Mouse (Mus musculus) ES-E14 (cell line): ENCODE data around the gene Mllt3. TPM values are rescaled to one million over a fixed set of nuclear protein-coding genes. Genes with fewer than 3 reads are reported as not detected.

ENCODE experiments used
- DNase-seq: peaks from one replicate; pipeline ENCODE4 v3.0.0-alpha.2; 2013; ENCODE audit warnings: low read depth, low spot score
- H3K27ac ChIP-seq: 2 replicates; pipeline ENCODE4 v1.5.1; 2012; ENCODE audit warnings: low read depth, mild to moderate bottlenecking, low read length, moderate library complexity, mixed read lengths; ENCODE audit not compliant: poor library complexity, insufficient read depth, severe bottlenecking
- H3K36me3 ChIP-seq: 2 replicates; pipeline ENCODE4 v1.6.1; 2012; ENCODE audit warnings: mild to moderate bottlenecking, low read length, moderate library complexity, mixed read lengths; ENCODE audit not compliant: control insufficient read depth, poor library complexity, insufficient read depth, severe bottlenecking
- H3K4me1 ChIP-seq, 2 experiments: fragments of 150-350 bp in 1 of 2; sonication (generic) in 1 of 2; 2 replicates each; pipeline ENCODE4 v1.6.1; 2012; ENCODE audit warnings: low read length in 2 of 2, mild to moderate bottlenecking in 1 of 2, mixed read lengths in 1 of 2; ENCODE audit not compliant: control insufficient read depth in 2 of 2, insufficient read depth in 2 of 2, poor library complexity in 1 of 2
- H3K4me3 ChIP-seq, 2 experiments: fragments of 150-350 bp in 1 of 2; sonication (generic) in 1 of 2; 2 replicates each; pipeline ENCODE4 v1.5.1; 2012; ENCODE audit warnings: low read length in 2 of 2, low read depth in 1 of 2, mild to moderate bottlenecking in 1 of 2, mixed read lengths in 1 of 2; ENCODE audit not compliant: insufficient read depth in 1 of 2, poor library complexity in 1 of 2, severe bottlenecking in 1 of 2
- H3K9ac ChIP-seq: 2 replicates; pipeline ENCODE4 v1.6.1; 2012; ENCODE audit warnings: low read depth, mild to moderate bottlenecking, low read length, mixed read lengths; ENCODE audit not compliant: poor library complexity, insufficient read depth, severe bottlenecking
- H3K9me3 ChIP-seq: fragments of 150-350 bp; sonication (generic); 2 replicates; pipeline ENCODE4 v1.6.1; 2012; ENCODE audit warnings: low read depth, mild to moderate bottlenecking, low read length; ENCODE audit not compliant: control insufficient read depth, insufficient read depth
- CHD2 ChIP-seq: IDR thresholded peaks from 2 replicates; pipeline ENCODE4 v1.6.1; 2014; ENCODE audit warnings: mild to moderate bottlenecking, low read depth, low read length, inconsistent platforms
- HCFC1 ChIP-seq: IDR thresholded peaks from 2 replicates; pipeline ENCODE4 v1.6.1; 2012; ENCODE audit warnings: low read length, inconsistent platforms, borderline replicate concordance; ENCODE audit not compliant: insufficient read depth
- MAFK ChIP-seq: IDR thresholded peaks from 2 replicates; pipeline ENCODE4 v1.6.1; 2014; ENCODE audit warnings: mild to moderate bottlenecking, low read depth, low read length, inconsistent platforms; ENCODE audit not compliant: insufficient read depth
- ZC3H11A ChIP-seq: IDR thresholded peaks from 2 replicates; pipeline ENCODE4 v1.6.1; 2012; ENCODE audit warnings: low read depth, mild to moderate bottlenecking, inconsistent platforms, low read length, borderline replicate concordance
- ZNF384 ChIP-seq: IDR thresholded peaks from 2 replicates; pipeline ENCODE4 v1.6.1; 2012; ENCODE audit warnings: low read depth, low read length, inconsistent platforms
- in situ Hi-C, 2 experiments: fragments of 600-800 bp; cut with MboI; formaldehyde crosslinking; loops; one replicate each; pipeline ENCODE4 v1.15.1; 2025; ENCODE audit warnings: low sequenced_read_pairs in 2 of 2, inconsistent platforms in 1 of 2; ENCODE audit not compliant: unreplicated experiment in 2 of 2
- total RNA-seq: library from RNA; depleted of rRNA; stranded (reverse); fragments of 300-350 nt; gene quantifications from 2 replicates; pipeline ENCODE4 v1.2.3, GENCODE M21; 2012

Gene Mllt3
- total RNA-seq, 1 experiment: 11.1 TPM

- Histone ChIP-seq H3K27ac (no peak overlapping the region), H3K9ac (no peak overlapping the region), H3K4me3 (no peak overlapping the region), H3K9me3 (no peaks in the 10 kb centered on the region), H3K4me1 (no peaks in the 10 kb centered on the region), H3K36me3 (no peaks in the 10 kb centered on the region)
- no peak for DNase-seq
- no peak for TF ChIP-seq HCFC1
- no peak for TF ChIP-seq ZNF384
- TF ChIP-seq CHD2: no peak
- TF ChIP-seq ZC3H11A: no peak
- TF ChIP-seq MAFK: no peak
- in situ Hi-C loops: no loop called here
These were observed 104.5 kb downstream of the Mllt3 start for GRCm38 (mm10) chr4:87928603-87929199.

DNA sequence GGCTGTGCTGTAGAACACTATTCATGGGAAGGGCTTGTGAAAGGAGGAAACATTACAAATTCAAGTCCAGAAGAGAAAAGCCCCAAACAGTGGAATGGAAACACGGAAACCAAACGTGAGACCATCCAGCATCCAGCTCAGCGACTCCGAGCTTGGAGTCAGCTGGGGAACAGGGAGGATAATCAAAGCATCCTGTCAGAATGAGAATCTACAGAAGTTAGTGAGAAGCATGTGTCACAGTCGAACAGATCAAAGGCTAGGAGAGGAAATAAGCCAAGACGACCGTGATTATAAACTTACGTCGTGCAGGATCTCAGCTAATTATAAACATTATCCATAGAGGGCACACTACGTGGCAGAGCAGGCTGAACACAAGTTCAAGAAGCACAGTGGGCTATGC lies 105.8 kb downstream of the Mllt3 start:
- Histone ChIP-seq H3K4me1 (no peaks in the 10 kb centered on the region), H3K27ac (no peak overlapping the region), H3K9ac (no peak overlapping the region), H3K36me3 (no peaks in the 10 kb centered on the region), H3K9me3 (no peaks in the 10 kb centered on the region), H3K4me3 (no peak overlapping the region)
- in situ Hi-C loops: no loop called here
- no peak for DNase-seq
- TF ChIP-seq CHD2 (no peak), MAFK (no peak), ZC3H11A (no peak), HCFC1 (no peak), ZNF384 (no peak)

DNA sequence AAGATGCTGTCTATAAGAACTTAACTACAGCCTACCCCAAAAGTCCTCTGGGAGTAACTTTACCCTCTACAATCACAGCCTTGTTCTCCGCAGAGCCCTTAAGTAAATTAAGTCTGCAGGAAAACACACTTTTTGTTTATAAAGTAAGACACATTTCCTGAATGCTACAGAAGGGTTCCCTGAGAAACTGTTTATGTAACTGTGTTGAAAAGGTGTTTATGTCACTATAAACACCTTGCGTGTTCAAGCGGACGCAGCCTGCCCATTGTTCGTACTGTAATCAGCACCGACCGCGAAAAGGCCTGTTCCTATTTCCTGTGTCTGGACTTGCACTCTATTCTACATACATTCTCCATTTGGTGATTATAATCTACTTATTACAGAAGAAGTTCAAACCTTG lies 112.5 kb downstream of the Mllt3 start:
- Histone ChIP-seq H3K27ac (no peak overlapping the region), H3K9ac (no peak overlapping the region), H3K4me3 (no peak overlapping the region), H3K36me3 (no peaks in the 10 kb centered on the region), H3K4me1 (no peaks in the 10 kb centered on the region), H3K9me3 (no peaks in the 10 kb centered on the region)
- TF ChIP-seq HCFC1 (no peak), ZC3H11A (no peak), CHD2 (no peak), ZNF384 (no peak), MAFK (no peak)
- no peak for DNase-seq
- in situ Hi-C loops: no loop called here

DNA sequence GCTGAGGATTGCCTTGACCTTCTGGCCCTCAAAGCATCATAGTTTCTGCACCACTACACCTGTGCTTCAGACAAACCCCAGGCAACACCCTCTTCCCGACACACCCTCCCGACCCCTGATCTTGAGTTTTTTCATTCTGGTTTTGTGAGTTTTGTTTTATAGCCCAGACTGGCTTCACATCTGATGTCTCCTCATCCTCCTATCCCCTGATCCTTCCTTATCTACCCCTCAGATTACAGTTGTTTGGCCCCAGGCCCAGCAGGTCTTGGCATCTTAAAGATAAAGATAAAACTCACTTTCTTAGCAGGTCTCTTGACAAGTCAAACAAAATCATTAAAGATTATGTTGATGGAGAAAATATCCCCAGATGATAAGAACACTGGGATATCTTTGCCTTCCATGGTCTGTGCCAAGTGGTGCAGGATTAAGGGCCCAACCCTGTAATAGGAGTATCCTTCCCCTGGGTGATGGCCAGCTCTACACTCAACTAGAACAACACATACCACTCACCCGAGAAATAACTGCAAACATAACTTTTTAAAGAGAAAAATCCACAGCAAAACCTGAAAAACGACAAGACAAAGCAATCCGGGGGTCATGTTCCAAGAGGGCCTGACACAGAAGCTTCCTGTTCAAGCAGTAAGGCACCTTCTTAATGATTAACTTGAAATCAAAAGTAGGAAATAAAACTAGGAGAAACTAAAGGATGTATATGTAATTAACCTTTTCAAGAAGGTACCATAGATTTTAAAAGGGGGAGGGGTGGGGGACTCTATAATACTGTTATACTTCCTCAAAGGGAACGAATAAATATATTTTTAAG lies 121.8 kb downstream of the Mllt3 start:
- H3K9me3 ChIP-seq: no peaks in the 10 kb centered on the region
- H3K4me3 ChIP-seq: no peak overlapping the region
- in situ Hi-C loops: no loop called here
- TF ChIP-seq HCFC1 (no peak), ZC3H11A (no peak), CHD2 (no peak)
- H3K27ac ChIP-seq: no peak overlapping the region
- no peaks in the 10 kb centered on the region for H3K36me3 ChIP-seq
- no peaks in the 10 kb centered on the region for H3K4me1 ChIP-seq
- H3K9ac ChIP-seq: no peak overlapping the region
- no peak for DNase-seq
